Mouse (Mus musculus) limb, embryonic 14.5 days (tissue): ENCODE measurements at regions not wholly inside any gene's neighbourhood (a gene's known extent, or its start where the extent isn't known, plus 50 kb on each side); places are given as distances from the start of the nearest gene placed in this dataset.

ENCODE experiments used
- ATAC-seq: fragments of 200-750 bp; cut with Nextera tagmentation; 2 replicates; pipeline ENCODE4 v1.8.0; 2017; ENCODE audit warnings: low read depth, moderate number of reproducible peaks, moderate TSS enrichment; ENCODE audit not compliant: low FRiP score
- DNase-seq: peaks from one replicate; pipeline ENCODE4 v3.0.0-alpha.2; 2015; ENCODE audit warnings: low spot score
- H3K27ac ChIP-seq: fragments of 300-500 bp; sonication (generic); replicated peaks from 2 replicates; pipeline ENCODE4 v1.5.1; 2014; ENCODE audit warnings: low read depth, mild to moderate bottlenecking, low read length, moderate library complexity, mixed read lengths
- H3K27me3 ChIP-seq: fragments of 300-500 bp; sonication (generic); 2 replicates; pipeline ENCODE4 v1.6.1; 2014; ENCODE audit warnings: low read length, mixed read lengths; ENCODE audit not compliant: control insufficient read depth, insufficient read depth
- H3K36me3 ChIP-seq: fragments of 300-500 bp; sonication (generic); 2 replicates; pipeline ENCODE4 v1.6.1; 2014; ENCODE audit warnings: mild to moderate bottlenecking, low read length, moderate library complexity, mixed read lengths; ENCODE audit not compliant: control insufficient read depth, insufficient read depth
- H3K4me1 ChIP-seq: fragments of 300-500 bp; sonication (generic); 2 replicates; pipeline ENCODE4 v1.6.1; 2014; ENCODE audit warnings: antibody characterized with exemption, low read length, mixed read lengths; ENCODE audit not compliant: control insufficient read depth, insufficient read depth
- H3K4me2 ChIP-seq: fragments of 300-500 bp; sonication (generic); replicated peaks from 2 replicates; pipeline ENCODE4 v1.6.1; 2014; ENCODE audit warnings: low read depth, mild to moderate bottlenecking, low read length, moderate library complexity; ENCODE audit not compliant: severe bottlenecking
- H3K4me3 ChIP-seq: fragments of 300-500 bp; sonication (generic); replicated peaks from 2 replicates; pipeline ENCODE4 v1.5.1; 2014; ENCODE audit warnings: low read length
- H3K9ac ChIP-seq: fragments of 300-500 bp; sonication (generic); 2 replicates; pipeline ENCODE4 v1.6.1; 2014; ENCODE audit warnings: mild to moderate bottlenecking, low read depth, low read length, moderate library complexity; ENCODE audit not compliant: severe bottlenecking
- H3K9me3 ChIP-seq: fragments of 300-500 bp; sonication (generic); 2 replicates; pipeline ENCODE4 v1.6.1; 2016; ENCODE audit warnings: low read length; ENCODE audit not compliant: control insufficient read depth
- POLR2A ChIP-seq: fragments of 200-500 bp; IDR thresholded peaks from 2 replicates; pipeline ENCODE4 v1.8.0; 2012; ENCODE audit warnings: inconsistent platforms, mild to moderate bottlenecking, moderate library complexity, borderline replicate concordance; ENCODE audit not compliant: insufficient read depth, insufficient read length; ENCODE audit errors: extremely low read depth
- WGBS: fragments of 180-500 bp; shearing (Covaris S2); extraction: QIAGEN DNeasy Blood & Tissue Kit; methylation state at CpG from one replicate; pipeline ENCODE4 v1.1.7; 2014; 5-methylcytosine and 5-hydroxymethylcytosine counted together

- no peaks in the 10 kb centered on the region for H3K9me3 ChIP-seq
- ATAC-seq (no peak), DNase-seq (no peak)
- H3K4me1 ChIP-seq: no peaks in the 10 kb centered on the region
- no peak overlapping the region for H3K4me3 ChIP-seq
- no peak overlapping the region for H3K9ac ChIP-seq
- no peak for TF ChIP-seq POLR2A
- WGBS: 21% methylated on average over 2 of the region's 2 CpGs
- no peaks in the 10 kb centered on the region for H3K36me3 ChIP-seq
- no peak overlapping the region for H3K4me2 ChIP-seq
- no peaks in the 10 kb centered on the region for H3K27me3 ChIP-seq
- H3K27ac ChIP-seq: no peak overlapping the region
Measured at GRCm38 (mm10) chr3:155577111-155577510, 483.9 kb downstream of the Lrriq3 start.

GRCm38 (mm10) chr3:155604001-155604400, 510.8 kb downstream of the Lrriq3 start:
- DNase-seq (no peak), ATAC-seq (no peak)
- Histone ChIP-seq H3K4me1 (no peaks in the 10 kb centered on the region), H3K36me3 (no peaks in the 10 kb centered on the region), H3K27me3 (no peaks in the 10 kb centered on the region), H3K9ac (no peak overlapping the region), H3K4me2 (no peak overlapping the region), H3K4me3 (no peak overlapping the region), H3K9me3 (no peaks in the 10 kb centered on the region), H3K27ac (no peak overlapping the region)
- WGBS: 68% methylated on average over 1 of the region's 1 CpGs
- no peak for TF ChIP-seq POLR2A
